Mouse (Mus musculus): ENCODE results near the gene Kdm4b.

Kdm4b gene

GRCm38 (mm10) chr17:56382997-56383396 is 57.1 kb downstream of the Kdm4b start:
- no peak for DNase-seq (ENCODE audit: low read depth in 1 of 2, low spot score in 2 of 2)

DNA sequence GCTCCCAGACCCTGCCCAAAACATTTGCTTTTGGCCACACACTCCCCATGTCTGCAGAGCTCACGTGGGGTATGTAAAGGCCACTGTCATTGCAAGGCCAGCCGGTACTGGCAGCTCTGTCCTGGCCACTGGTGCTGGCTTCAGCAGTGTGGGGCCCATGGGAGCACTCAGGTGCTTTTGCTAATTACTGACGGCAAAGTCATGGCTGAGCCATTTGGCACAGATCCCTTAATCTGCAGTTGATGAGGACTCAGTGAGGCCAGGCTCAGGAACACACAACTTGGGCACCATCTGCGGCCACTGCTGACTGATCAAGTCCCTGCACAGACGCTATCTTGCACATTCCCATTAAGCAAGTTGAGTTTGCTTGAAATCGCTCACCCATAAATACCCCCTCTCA is 59.0 kb downstream of the Kdm4b start:
- DNase-seq (ENCODE audit: low read depth in 1 of 2, low spot score in 2 of 2), result no peak

- DNase-seq (ENCODE audit: low read depth in 1 of 2, low spot score in 2 of 2), result no peak
Measured at GRCm38 (mm10) chr17:56387612-56388011, 61.8 kb downstream of the Kdm4b start.

GRCm38 (mm10) chr17:56393238-56393637 is 67.4 kb downstream of the Kdm4b start:
- DNase-seq (ENCODE audit: low read depth in 1 of 2, low spot score in 2 of 2), result no peak

DNA sequence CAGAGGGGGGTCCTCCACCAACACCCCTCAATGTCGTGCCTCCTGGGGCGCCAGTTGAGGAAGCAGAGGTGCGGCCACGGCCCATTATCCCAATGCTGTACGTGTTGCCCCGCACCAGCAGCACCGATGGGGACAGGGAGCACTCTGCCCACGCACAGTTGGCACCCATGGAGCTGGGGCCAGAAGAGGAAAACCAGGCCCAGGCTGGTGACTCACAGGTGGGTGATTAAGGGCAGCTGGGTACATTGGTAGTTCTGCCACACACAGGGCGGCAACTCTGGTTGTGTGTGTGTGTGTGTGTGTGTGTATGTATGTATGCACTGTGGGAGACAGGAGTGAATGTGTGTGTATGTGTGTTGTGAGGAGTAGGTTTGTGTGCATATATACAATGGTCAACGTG is 68.0 kb downstream of the Kdm4b start:
- DNase-seq (ENCODE audit: low read depth in 1 of 2, low spot score in 2 of 2), result no peak

DNA sequence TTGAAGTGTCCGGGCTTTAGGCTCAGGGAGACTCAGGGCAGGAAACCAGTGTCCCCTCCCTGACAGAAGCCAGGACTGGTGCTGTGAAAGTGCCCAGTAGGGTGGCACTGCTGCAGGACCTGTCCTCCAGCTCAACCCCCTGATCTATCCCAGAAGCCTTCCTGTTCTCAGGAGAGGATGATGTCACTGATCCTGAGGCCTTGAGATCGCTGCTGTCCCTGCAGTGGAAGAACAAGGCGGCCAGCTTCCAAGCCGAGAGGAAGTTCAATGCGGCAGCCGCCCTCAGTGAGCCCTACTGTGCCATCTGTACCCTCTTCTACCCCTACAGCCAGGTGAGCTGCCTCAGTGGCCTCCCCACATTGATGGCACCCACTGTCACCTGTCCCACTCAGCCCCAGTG is 70.2 kb downstream of the Kdm4b start:
- DNase-seq (ENCODE audit: low read depth in 1 of 2, low spot score in 2 of 2), result no peak

DNA sequence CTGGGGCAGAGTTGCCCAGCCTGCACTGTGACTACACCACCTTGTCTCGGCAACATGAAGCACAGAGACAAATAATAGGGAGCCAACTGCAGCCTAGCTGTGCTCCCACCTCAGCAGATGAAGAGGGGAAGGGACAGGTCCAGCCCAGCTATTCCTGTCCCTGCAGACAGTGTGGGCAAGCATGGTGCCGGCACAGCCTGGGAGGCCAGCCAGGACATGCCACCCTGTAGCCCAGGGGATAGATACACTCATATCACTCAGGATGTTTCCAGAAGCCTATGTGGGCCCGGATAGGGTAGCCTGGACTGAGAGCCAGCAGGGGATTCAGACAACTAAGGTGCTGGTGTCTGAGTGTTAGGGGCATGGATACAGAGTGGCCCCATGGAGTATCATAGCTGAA is 74.4 kb downstream of the Kdm4b start:
- no peak for DNase-seq (ENCODE audit: low read depth in 1 of 2, low spot score in 2 of 2)

DNA sequence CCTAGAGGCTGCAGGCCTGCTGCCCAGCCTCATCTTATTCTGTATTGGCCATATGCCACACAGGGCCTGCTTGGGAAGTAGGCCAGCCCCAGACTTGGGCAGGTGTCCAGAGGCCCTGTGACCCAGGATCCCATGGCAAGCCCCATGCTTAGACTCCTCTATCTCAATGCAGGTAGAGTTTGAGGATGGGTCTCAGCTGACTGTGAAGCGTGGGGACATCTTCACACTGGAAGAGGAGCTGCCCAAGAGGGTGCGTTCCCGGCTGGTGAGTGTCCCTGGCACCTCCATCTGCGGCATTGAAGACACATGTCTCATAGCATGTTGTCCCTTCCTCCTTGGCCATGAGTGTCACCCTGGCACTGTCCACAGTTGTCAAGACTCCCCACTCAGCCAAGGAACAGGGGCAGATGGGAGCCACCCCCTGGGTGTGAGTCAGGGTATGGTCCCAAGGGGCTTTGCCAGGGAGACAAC is 75.2 kb downstream of the Kdm4b start:
- DNase-seq (ENCODE audit: low read depth in 1 of 2, low spot score in 2 of 2), result no peak

- DNase-seq (ENCODE audit: low read depth in 1 of 2, low spot score in 2 of 2), result no peak
Measured at GRCm38 (mm10) chr17:56405341-56405740, 79.5 kb downstream of the Kdm4b start.

DNA sequence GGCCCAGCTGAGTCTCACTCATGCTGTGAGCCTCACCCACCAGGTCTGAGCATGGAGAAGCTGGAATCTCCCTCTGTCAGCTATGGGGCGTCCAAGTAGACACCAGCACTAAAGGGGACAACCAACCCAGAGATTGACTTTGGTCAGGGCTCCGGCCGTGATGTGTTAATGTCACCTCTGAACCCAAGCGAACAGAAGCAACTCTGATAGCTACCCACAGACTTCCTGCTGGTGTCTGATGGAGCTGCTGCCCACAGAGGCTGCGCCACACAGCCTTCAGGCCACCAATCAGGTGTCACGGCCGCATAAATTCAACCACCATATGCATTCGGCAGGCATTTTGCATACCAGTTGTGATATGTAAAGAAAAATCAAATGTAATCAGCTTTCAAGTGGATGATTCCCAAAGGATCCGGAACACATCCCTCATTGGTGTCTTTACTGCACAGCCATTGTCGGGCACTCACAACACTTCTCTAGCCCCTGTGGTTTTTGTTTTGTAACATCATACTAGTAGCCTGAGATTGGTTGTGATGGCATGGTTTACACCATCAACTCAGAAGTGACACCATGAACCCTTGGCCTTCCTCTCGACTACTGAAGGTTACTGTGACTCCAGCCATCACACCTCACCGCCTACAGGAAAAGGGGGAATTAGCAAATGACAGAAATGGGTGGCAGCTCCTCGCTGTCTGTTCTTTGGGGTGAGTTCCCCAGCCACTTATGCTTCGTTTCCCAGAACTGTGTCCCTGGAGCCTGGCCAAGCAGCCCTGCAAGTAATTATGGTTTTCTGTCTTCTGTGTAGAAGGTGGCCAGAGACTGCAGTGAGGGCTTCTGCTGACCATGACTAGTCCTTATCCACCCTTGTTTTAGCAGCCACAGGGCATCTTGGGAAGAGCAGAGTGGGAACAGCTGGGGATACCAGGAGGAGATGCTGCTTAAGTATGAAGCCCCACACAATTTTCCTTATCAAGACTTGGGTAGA is 80.3 kb downstream of the Kdm4b start:
- DNase-seq (ENCODE audit: low read depth in 1 of 2, low spot score in 2 of 2), result no peak

- no peak for DNase-seq (ENCODE audit: low read depth in 1 of 2, low spot score in 2 of 2)
Measured at GRCm38 (mm10) chr17:56406878-56407277, 81.0 kb downstream of the Kdm4b start.

GRCm38 (mm10) chr17:56407379-56407778 is 81.5 kb downstream of the Kdm4b start:
- no peak for DNase-seq (ENCODE audit: low read depth in 1 of 2, low spot score in 2 of 2)

GRCm38 (mm10) chr17:56408965-56409625 is 83.2 kb downstream of the Kdm4b start:
- DNase-seq (ENCODE audit: low read depth in 1 of 2, low spot score in 2 of 2), result no peak

DNA sequence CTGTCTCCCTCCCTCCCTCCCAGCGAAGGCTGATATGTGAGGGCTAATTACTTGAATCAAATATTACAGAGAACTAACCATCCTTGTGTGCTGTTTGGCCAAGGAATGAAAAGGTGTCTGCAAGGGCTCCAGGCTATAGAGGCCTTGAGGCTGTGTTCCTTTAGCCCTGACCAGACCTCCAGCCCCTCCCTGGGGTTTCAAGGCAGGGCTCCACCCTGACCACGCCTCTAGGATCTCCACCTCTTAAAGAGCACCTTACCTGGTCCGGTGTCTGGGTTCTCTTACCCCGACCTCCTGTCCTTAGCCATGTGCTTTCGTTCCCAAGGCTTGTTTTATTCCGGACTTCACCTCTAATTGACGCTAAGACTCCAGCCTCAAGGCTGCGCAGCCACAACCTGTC is 83.9 kb downstream of the Kdm4b start:
- DNase-seq (ENCODE audit: low read depth in 1 of 2, low spot score in 2 of 2), result no peak

GRCm38 (mm10) chr17:56411437-56411836 is 85.6 kb downstream of the Kdm4b start:
- DNase-seq (ENCODE audit: low read depth in 1 of 2, low spot score in 2 of 2), result no peak

DNA sequence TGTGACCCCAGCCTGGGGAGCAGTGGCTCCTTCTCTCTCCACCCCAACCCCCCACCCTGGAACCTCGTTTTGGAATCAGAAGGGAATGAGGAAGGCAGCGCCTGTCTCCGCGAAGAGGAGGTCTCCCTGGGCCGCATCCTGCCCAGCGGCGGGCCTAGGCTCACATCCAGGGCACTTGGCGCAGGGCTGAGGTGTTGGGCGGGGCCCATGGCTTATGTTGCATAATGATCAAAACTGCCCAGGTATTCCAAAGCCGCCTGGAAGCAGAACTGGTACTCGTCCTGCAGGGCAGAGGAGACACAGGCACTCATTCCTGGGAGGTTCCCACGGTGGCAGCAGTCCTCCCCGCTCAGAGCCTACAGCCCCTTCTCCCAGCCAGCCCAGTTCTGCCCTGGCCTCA is 87.3 kb downstream of the Kdm4b start:
- DNase-seq (ENCODE audit: low read depth in 1 of 2, low spot score in 2 of 2), result no peak

DNA sequence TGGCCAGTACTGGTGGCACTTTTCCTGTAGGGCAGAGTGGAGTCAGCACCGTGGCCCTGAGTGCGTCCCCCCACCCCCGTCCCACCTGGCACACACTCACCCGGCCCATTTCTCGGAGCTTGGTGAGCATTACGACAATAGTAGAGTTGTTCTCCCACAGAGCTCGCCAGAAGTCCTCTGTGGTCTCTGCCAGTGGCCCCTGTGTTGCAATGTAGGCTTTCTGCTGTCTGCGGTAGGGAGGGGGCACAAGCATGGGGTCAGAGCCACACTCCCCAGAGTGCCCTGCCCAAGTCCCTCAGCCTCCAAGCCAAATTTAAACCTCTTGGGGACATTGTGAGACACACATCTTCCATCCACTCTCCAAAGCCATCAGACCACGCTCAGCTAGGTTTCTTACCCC is 88.9 kb downstream of the Kdm4b start:
- no peak for DNase-seq (ENCODE audit: low read depth in 1 of 2, low spot score in 2 of 2)

- DNase-seq (ENCODE audit: low read depth in 1 of 2, low spot score in 2 of 2), result no peak
Measured at GRCm38 (mm10) chr17:56418304-56418703, 92.4 kb downstream of the Kdm4b start.

GRCm38 (mm10) chr17:56420022-56420421 is 94.2 kb downstream of the Kdm4b start:
- DNase-seq (ENCODE audit: low read depth in 1 of 2, low spot score in 2 of 2), result no peak

DNA sequence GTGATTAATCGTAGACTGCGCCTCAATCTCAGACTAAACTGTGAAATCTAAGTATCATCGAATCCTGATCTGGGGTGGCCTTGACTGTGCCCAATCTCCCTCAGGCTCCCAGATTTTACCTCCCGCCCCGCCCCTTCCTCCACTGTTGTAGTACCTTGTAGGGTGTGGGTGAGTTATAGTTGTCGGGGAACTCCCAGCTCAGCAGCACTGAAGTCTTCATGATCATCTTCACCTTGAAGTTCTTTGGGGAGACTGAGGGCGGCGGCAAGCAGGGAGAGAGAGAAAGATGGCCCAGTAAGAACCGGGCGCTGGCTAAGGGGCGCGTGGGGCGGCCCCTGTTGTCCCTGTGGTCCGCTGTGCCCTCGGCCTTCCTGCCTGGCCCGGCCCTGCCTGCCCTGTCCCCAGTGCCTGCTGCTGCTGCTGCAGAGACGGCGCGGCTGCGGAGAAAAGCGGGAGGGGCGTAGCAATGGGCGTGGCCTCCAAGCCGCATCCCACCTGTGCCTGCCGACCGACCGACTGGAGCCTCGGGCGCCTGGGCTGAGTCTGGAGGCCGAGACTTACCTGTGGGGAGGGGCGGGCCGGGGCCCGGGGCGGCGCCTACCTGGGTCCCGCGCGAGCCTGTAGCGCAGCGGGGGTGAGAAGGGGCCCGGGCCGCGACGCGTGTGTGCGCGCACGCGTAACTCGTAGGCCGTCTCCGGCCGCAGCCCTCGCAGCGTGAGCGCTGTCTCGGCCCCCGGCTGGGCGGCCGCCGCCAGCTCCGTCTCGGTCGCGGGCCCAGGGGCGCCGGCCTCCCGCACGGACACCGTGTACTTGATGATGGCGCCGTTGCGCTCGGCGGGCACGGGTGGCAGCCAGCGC is 99.1 kb downstream of the Kdm4b start:
- DNase-seq (ENCODE audit: low read depth in 1 of 2, low spot score in 2 of 2), result no peak

DNA sequence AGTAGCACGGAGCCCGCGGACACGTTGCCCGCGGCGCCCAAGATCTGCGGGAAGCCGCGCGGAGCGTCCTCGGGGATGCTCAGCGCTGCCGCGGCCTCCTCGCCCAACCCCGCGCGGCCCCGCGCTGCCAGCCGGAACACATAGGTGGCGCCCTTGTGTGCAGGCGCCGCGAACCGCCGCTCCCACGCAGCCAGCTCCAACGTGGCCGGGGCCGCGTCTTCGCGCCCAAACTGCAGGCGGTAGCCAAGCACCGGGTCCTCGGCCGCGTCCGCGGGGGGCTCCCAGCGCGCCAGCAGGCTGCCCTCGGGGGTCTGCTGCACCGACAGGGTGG is 99.7 kb downstream of the Kdm4b start:
- DNase-seq (ENCODE audit: low read depth in 1 of 2, low spot score in 2 of 2), result peak; percentile 42 to 69

All from monocyte, adult 2 months (primary cell).